Mouse (Mus musculus) midbrain, embryonic 15.5 days (tissue): ENCODE data around the gene Plscr4. TPM values are rescaled to one million over a fixed set of nuclear protein-coding genes. Genes with fewer than 3 reads are reported as not detected.
A peak's percentile ranks its signal among the peaks of the same experiment; 100 is the strongest.

Experiments
- ATAC-seq: fragments of 200-750 bp; cut with Nextera tagmentation; replicated peaks from 2 replicates; pipeline ENCODE4 v1.8.0; 2017; ENCODE audit warnings: moderate TSS enrichment
- H3K27ac ChIP-seq: fragments of 300-500 bp; sonication (generic); 2 replicates; pipeline ENCODE4 v1.5.1; 2015; ENCODE audit warnings: mild to moderate bottlenecking, inconsistent platforms
- H3K27me3 ChIP-seq: fragments of 300-500 bp; sonication (generic); replicated peaks from 2 replicates; pipeline ENCODE4 v1.6.1; 2015; ENCODE audit warnings: inconsistent platforms
- H3K36me3 ChIP-seq: fragments of 300-500 bp; sonication (generic); replicated peaks from 2 replicates; pipeline ENCODE4 v1.6.1; 2015; ENCODE audit warnings: inconsistent platforms
- H3K4me1 ChIP-seq: fragments of 300-500 bp; sonication (generic); 2 replicates; pipeline ENCODE4 v1.6.1; 2015; ENCODE audit warnings: inconsistent platforms
- H3K4me2 ChIP-seq: fragments of 300-500 bp; sonication (generic); 2 replicates; pipeline ENCODE4 v1.6.1; 2015; ENCODE audit warnings: inconsistent platforms, mild to moderate bottlenecking, moderate library complexity
- H3K4me3 ChIP-seq: fragments of 300-500 bp; sonication (generic); 2 replicates; pipeline ENCODE4 v1.5.1; 2015; ENCODE audit warnings: mild to moderate bottlenecking, inconsistent platforms
- H3K9ac ChIP-seq: fragments of 300-500 bp; sonication (generic); 2 replicates; pipeline ENCODE4 v1.6.1; 2015; ENCODE audit warnings: mild to moderate bottlenecking, inconsistent platforms
- H3K9me3 ChIP-seq: fragments of 300-500 bp; sonication (generic); 2 replicates; pipeline ENCODE4 v1.6.1; 2016; ENCODE audit warnings: inconsistent platforms
- WGBS: fragments of 180-500 bp; shearing (Covaris S2); methylation state at CpG from one replicate; pipeline ENCODE4 v1.1.7; 2015; ENCODE audit warnings: mixed read lengths; 5-methylcytosine and 5-hydroxymethylcytosine counted together
- polyA plus RNA-seq: library from polyadenylated mRNA; unstranded; fragments of >200 nt; fragmentation: Nextera tagmentation; extraction: Ambion mirVana; gene quantifications from 2 replicates; pipeline ENCODE4 v1.2.1, GENCODE M21; 2015

The Plscr4 gene
- polyA plus RNA-seq, 1 experiment from 2014 or later: 1.2 TPM

DNA sequence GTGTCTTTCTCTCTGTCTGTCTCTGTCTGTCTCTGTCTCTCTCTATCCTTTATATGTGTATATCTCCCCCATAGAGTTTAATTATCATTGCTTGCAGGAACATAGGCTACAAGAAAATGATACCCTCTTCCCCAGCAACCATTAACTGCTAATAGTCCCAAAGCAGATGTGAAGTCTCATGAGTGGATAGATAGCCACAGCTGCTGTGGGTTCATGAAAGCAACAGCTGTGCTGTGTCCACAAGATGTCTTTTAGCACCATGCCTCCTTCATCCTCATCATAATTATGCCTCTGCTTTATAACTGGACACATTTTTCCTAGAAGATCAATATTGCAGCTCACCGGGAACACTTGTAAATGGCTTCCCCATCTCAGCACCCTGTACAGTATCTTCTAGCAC lies 17.1 kb downstream of the Plscr4 start:
- Histone ChIP-seq H3K27ac (no peak overlapping the region), H3K9me3 (no peaks in the 10 kb centered on the region), H3K4me1 (no peaks in the 10 kb centered on the region), H3K9ac (no peak overlapping the region), H3K36me3 (no peaks in the 10 kb centered on the region), H3K27me3 (no peaks in the 10 kb centered on the region), H3K4me2 (no peak overlapping the region), H3K4me3 (no peak overlapping the region)
- 89% methylated on average over 1 of the region's 1 CpGs for whole genome bisulfite sequencing
- no peak for ATAC-seq

- Histone ChIP-seq H3K27ac (no peak overlapping the region), H3K9me3 (no peaks in the 10 kb centered on the region), H3K27me3 (no peaks in the 10 kb centered on the region), H3K4me3 (no peak overlapping the region), H3K36me3 (no peaks in the 10 kb centered on the region), H3K4me2 (no peak overlapping the region), H3K9ac (no peak overlapping the region), H3K4me1 (no peaks in the 10 kb centered on the region)
- 92% methylated on average over 2 of the region's 2 CpGs for WGBS
- no peak for ATAC-seq
These were observed 24.5 kb downstream of the Plscr4 start for GRCm38 (mm10) chr9:92481663-92482062.

- Histone ChIP-seq H3K27me3 (no peaks in the 10 kb centered on the region), H3K36me3 (no peaks in the 10 kb centered on the region), H3K9ac (no peak overlapping the region), H3K9me3 (no peaks in the 10 kb centered on the region), H3K27ac (no peak overlapping the region), H3K4me3 (no peak overlapping the region), H3K4me1 (no peaks in the 10 kb centered on the region), H3K4me2 (no peak overlapping the region)
- no peak for ATAC-seq
- 90% methylated on average over 4 of the region's 4 CpGs for WGBS
These were observed 25.4 kb downstream of the Plscr4 start for GRCm38 (mm10) chr9:92482551-92482950.

DNA sequence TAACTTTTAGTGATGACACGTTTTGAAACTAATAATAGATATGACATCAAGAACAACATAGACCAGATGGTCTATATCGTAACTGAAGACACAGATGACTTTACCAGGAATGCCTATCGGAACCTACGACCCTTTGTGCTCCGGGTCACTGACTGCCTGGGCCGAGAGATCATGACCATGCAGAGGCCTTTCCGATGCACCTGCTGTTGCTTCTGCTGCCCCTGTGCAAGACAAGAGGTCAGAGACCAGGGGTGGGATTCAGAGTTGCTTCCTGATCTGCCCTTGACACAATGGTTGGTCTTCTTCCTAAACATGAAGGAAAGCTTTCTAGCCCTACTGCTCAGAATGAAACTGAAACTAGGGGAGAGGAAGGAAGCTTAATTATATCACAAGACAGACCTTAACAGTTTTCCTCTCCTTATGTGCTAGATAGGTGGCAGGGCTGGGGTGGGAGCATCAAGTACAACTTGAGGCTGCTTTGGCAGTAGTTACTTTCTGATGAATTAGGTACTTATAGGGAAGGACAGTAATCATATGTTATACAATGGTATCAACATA lies 27.6 kb downstream of the Plscr4 start:
- H3K27me3 ChIP-seq: no peaks in the 10 kb centered on the region
- no peak overlapping the region for H3K9ac ChIP-seq
- no peak for ATAC-seq
- H3K9me3 ChIP-seq: no peaks in the 10 kb centered on the region
- H3K4me2 ChIP-seq: no peak overlapping the region
- H3K27ac ChIP-seq: no peak overlapping the region
- 86% methylated on average over 7 of the region's 7 CpGs for WGBS
- H3K4me1 ChIP-seq: no peaks in the 10 kb centered on the region
- no peak overlapping the region for H3K4me3 ChIP-seq
- H3K36me3 ChIP-seq: no peaks in the 10 kb centered on the region

DNA sequence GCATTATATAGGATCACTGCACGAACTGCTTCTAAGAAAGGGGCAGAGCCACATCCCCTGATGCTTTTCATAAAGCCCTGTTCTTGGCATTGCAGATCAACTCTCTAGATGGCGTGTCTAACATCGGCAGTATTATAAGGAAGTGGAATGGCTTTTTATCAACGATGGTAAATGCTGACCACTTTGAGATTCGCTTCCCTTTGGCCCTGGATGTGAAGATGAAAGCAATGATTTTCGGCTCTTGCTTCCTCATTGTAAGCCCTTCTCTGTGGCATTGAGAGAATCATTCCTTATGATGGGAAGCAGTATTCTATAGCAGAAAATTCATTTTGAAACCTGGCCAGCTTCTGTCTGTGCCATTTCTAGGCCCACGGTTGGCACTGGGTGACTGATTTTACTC lies 32.7 kb downstream of the Plscr4 start:
- H3K27ac ChIP-seq: no peak overlapping the region
- H3K9ac ChIP-seq: no peak overlapping the region
- H3K4me2 ChIP-seq: no peak overlapping the region
- no peaks in the 10 kb centered on the region for H3K4me1 ChIP-seq
- ATAC-seq: no peak
- no peaks in the 10 kb centered on the region for H3K27me3 ChIP-seq
- no peaks in the 10 kb centered on the region for H3K36me3 ChIP-seq
- WGBS: 75% methylated on average over 7 of the region's 7 CpGs
- no peaks in the 10 kb centered on the region for H3K9me3 ChIP-seq
- no peak overlapping the region for H3K4me3 ChIP-seq

DNA sequence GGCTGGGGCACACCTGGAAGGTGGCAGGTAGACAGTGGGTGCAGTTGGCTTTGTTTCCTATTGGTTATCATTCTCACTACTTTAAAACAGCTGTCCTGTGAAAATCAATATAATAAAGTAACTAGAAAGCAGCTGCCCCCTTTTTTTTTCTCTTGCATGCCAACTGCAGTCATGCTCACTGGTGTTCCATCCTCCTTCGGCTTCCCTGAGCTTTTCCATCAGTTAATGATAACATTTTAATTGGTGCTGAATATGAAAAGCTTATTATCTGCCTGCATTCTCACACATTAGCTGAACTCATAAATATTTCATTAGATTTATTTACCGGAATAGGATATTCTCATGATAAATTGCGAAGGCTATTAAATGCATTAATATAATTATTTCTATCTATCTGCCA lies 33.1 kb downstream of the Plscr4 start:
- Histone ChIP-seq H3K9ac (no peak overlapping the region), H3K4me2 (no peak overlapping the region), H3K36me3 (no peaks in the 10 kb centered on the region), H3K4me1 (no peaks in the 10 kb centered on the region), H3K9me3 (no peaks in the 10 kb centered on the region), H3K27ac (no peak overlapping the region), H3K27me3 (no peaks in the 10 kb centered on the region), H3K4me3 (no peak overlapping the region)
- peak; percentile 62; the same call in 1 of the 2 replicates for ATAC-seq
- 49% methylated on average over 3 of the region's 3 CpGs for WGBS

DNA sequence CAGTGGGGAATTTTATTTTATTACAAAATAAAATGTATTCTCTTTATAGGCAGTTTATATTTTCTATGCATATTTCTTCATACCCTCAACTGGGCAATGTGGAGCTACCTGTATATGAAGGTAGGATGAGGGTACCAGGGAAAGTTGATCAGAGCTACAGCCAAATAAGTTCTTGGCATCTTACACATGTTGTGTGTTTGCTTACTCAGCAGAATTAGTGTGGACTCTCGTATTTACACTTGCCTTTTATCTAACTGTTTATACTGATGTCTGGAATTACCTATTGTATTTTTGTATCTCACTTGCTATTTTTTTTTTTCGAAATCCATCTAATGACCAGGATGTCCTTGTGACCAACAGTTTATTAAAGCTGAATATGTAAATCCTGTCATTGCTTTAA lies 34.1 kb downstream of the Plscr4 start:
- no peaks in the 10 kb centered on the region for H3K9me3 ChIP-seq
- H3K4me1 ChIP-seq: no peaks in the 10 kb centered on the region
- H3K27ac ChIP-seq: no peak overlapping the region
- no peaks in the 10 kb centered on the region for H3K36me3 ChIP-seq
- no peaks in the 10 kb centered on the region for H3K27me3 ChIP-seq
- no peak overlapping the region for H3K4me3 ChIP-seq
- H3K9ac ChIP-seq: no peak overlapping the region
- 80% methylated on average over 2 of the region's 2 CpGs for WGBS
- no peak overlapping the region for H3K4me2 ChIP-seq
- no peak for ATAC-seq

GRCm38 (mm10) chr9:92499710-92500410 lies 42.7 kb downstream of the Plscr4 start:
- Histone ChIP-seq H3K36me3 (no peaks in the 10 kb centered on the region), H3K9ac (no peak overlapping the region), H3K27ac (no peak overlapping the region), H3K4me2 (no peak overlapping the region), H3K27me3 (no peaks in the 10 kb centered on the region), H3K4me1 (no peaks in the 10 kb centered on the region), H3K9me3 (no peaks in the 10 kb centered on the region), H3K4me3 (no peak overlapping the region)
- ATAC-seq: peak; percentile 69
- WGBS: 47% methylated on average over 12 of the region's 12 CpGs

DNA sequence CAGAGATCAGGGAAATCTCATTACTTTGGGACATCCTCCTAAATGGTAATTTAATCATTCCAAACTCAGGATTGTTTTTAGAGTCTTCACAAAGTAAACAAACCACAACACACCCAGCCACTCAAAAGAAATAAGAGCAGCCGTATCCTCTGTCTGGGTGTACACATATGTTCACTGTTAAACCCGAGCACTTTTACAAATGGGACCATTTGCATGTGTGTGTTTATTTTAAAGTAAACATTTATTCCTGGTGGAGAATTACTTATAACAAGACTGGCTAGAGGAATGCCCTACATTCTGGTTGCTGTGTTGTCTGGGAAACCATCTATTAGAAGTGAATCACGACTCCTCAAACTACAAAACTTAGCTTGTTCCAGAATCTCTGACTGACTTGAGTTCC lies 47.1 kb downstream of the Plscr4 start:
- Histone ChIP-seq H3K36me3 (no peaks in the 10 kb centered on the region), H3K4me1 (no peaks in the 10 kb centered on the region), H3K9ac (no peak overlapping the region), H3K9me3 (no peaks in the 10 kb centered on the region), H3K27ac (no peak overlapping the region), H3K4me3 (no peak overlapping the region), H3K4me2 (no peak overlapping the region), H3K27me3 (no peaks in the 10 kb centered on the region)
- WGBS: 77% methylated on average over 3 of the region's 3 CpGs
- ATAC-seq: no peak

GRCm38 (mm10) chr9:92504889-92505288 lies 47.7 kb downstream of the Plscr4 start:
- Histone ChIP-seq H3K9me3 (no peaks in the 10 kb centered on the region), H3K4me3 (no peak overlapping the region), H3K4me1 (no peaks in the 10 kb centered on the region), H3K36me3 (no peaks in the 10 kb centered on the region), H3K27me3 (no peaks in the 10 kb centered on the region), H3K27ac (no peak overlapping the region), H3K4me2 (no peak overlapping the region), H3K9ac (no peak overlapping the region)
- WGBS: 64% methylated on average over 1 of the region's 1 CpGs
- no peak for ATAC-seq

DNA sequence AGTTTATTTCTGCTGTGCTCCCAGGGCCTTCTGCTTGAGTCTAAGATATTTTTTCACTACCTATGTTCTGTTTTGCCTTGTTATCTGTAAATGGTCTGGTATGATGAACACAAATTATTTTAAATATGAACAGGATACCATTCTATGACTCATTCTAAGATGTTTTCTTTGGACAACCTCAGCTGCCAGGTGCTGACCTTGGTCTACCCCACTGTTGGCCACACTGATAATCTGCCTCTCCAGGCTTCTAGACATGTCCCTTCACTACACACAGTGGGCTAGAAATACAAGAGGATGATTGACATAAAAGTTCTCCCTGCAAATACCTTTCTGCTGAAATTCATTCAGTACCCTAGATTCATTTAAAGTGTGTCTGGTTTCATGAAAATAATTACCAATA lies 54.5 kb downstream of the Plscr4 start:
- Histone ChIP-seq H3K4me2 (no peak overlapping the region), H3K4me3 (no peak overlapping the region), H3K27ac (no peak overlapping the region), H3K9me3 (no peaks in the 10 kb centered on the region), H3K9ac (no peak overlapping the region), H3K4me1 (no peaks in the 10 kb centered on the region), H3K36me3 (no peaks in the 10 kb centered on the region), H3K27me3 (no peaks in the 10 kb centered on the region)
- ATAC-seq: no peak

DNA sequence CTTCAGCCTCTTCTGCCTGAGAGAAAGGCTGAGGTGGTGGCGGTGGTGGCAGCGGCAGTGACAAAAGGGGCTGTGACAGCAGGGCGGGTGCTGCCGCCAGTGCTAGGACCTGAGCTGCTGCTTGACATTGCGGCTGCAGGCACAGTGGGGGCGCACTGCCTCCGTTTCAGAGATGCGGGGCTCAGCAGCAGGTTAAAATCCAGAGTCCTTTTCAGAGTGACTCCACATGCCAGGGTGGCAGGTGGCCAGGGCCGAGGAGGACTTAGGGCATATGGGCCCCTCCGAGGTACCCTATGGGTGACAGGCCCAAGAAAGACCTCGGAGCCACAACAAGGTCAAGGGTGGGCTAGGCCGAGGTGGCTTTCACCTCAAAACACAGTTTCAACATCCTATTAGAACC lies 59.9 kb downstream of the Plscr4 start:
- H3K4me1 ChIP-seq: no peaks in the 10 kb centered on the region
- WGBS: 93% methylated on average over 12 of the region's 12 CpGs
- H3K27me3 ChIP-seq: no peaks in the 10 kb centered on the region
- H3K4me2 ChIP-seq: no peak overlapping the region
- H3K27ac ChIP-seq: no peak overlapping the region
- H3K4me3 ChIP-seq: no peak overlapping the region
- peaks cover 5% of the 10 kb centered on the region; the same call in 1 of the 2 replicates for H3K9me3 ChIP-seq
- ATAC-seq: no peak
- no peaks in the 10 kb centered on the region for H3K36me3 ChIP-seq
- H3K9ac ChIP-seq: no peak overlapping the region

GRCm38 (mm10) chr9:92520751-92521150 lies 63.6 kb downstream of the Plscr4 start:
- Histone ChIP-seq H3K27me3 (no peaks in the 10 kb centered on the region), H3K4me3 (no peak overlapping the region), H3K4me1 (no peaks in the 10 kb centered on the region), H3K9ac (no peak overlapping the region), H3K9me3 (peaks cover 5% of the 10 kb centered on the region; the same call in 1 of the 2 replicates), H3K4me2 (no peak overlapping the region), H3K27ac (no peak overlapping the region), H3K36me3 (no peaks in the 10 kb centered on the region)
- no peak for ATAC-seq
- 88% methylated on average over 10 of the region's 10 CpGs for WGBS
